Mouse (Mus musculus): ENCODE data around the gene Aff2.

Gene Aff2

DNA sequence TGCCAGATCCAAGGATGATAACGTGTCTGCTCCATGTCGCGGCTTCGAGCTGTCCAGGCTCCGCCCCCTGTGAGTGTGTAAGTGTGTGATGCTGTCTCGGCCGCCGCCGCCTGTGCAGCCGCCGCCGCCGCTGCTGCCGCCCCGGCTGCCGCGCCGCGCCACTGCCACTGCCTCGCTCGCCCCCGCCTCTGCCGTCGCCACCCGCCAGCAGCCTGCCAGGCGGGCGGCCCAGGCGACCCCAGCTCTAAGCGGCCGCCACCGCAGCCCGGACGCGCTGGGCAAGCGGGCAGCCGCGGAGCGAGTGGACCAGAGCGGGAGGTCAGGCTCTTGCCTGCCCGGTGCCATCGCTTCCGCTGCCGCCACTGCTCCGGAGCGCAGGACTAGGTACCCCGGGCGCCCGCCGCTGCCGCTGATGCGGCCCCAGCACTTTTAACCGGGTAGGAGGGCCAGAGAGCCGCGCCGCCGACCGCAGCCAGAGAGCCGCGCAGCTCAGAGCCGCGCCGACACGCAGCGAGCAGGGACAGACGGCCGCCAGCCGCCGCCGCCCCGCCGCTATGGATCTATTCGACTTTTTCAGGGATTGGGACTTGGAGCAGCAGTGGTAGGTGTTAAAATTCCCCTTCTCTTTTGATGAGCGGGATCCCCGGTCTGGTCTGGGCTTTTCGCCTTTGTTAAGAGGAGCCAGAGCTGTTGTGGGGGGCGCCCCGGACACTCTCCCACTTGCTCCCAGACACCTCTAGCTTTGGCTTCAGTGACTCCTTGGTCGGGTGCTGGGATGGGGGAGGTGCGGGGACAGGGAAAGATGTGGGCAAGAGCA, at the start of gene Aff2:
Gene Aff2, plus strand, starts transcription at position 57 of the 817 bp plus-strand sequence.
- DNase-seq = peak; percentile 60

DNA sequence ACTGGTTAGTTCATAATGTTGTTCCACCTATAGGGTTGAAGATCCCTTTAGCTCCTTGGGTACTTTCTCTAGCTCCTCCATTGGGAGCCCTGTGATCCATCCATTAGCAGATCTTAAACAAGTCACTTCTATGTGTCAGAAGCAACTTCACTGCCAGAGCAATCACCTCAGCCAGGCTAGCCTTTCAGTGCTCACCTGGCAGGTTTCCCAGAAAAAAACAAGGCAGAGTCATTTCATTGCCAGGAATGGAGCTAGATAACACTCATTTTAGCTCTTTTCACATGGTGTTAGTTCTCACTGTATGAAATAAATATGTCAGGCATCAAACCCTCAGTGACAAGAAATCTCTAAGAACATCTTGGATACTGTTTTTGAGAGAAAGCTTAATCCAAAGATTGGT, 22.8 kb upstream of the Aff2 start:
- no peak for DNase-seq

DNA sequence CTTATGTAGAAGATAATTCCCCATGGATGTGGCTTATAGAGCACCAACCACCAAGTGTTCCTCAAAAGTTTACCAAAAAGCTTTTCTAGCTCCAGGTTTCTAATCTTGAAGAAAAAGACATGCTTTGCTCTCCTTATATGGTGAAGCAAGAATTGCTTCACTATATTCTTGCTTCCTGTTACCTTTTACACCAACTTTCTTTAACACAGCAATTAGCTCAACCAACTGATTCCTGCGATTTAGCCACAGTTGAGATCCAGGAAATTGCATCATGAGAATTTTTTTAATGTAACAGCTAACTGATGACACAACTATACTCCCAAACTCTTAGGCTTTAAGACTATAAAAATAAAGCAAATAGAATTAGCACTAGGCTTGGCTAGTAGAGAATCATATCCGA, 4.5 kb upstream of the Aff2 start:
- DNase-seq = no peak

DNA sequence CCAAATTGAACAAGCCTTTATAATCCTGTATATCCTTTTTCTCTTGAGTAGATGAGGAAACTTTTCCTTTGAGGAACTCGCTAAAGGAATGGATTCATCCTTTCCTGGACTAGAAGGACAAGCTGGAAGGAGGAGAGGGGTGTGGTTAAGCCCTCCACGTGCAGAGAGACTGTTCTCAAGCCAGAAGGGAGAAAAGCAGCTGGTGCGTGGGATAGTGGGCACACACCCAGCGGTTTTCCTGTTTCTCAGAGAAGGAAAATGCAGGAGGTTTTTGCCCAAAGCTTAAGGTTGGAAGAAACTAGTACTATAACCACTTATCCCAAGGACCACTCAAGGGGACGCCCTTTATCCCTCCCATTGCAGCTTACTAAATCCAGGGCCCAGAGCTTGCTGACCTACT, 734 bp upstream of the Aff2 start:
- peak; percentile 78 for DNase-seq

DNA sequence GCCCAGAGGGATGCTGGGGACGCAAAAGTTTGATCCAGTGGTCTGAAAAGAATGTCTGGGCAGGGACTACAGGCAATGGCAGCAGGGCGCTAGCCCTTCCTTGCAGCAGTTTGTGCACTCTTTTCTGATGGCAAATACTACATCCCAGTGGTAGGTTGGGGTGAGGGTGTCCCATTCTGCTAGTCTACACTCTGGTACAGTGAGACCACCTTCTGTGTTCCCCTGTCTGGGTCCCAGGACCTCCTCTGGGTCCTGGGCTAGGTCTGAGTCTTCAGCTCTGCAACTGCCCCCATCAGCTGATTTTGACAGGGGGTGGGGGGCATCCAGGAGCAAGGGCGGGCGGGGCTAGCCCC, 233 bp upstream of the Aff2 start:
- no peak for DNase-seq

DNA sequence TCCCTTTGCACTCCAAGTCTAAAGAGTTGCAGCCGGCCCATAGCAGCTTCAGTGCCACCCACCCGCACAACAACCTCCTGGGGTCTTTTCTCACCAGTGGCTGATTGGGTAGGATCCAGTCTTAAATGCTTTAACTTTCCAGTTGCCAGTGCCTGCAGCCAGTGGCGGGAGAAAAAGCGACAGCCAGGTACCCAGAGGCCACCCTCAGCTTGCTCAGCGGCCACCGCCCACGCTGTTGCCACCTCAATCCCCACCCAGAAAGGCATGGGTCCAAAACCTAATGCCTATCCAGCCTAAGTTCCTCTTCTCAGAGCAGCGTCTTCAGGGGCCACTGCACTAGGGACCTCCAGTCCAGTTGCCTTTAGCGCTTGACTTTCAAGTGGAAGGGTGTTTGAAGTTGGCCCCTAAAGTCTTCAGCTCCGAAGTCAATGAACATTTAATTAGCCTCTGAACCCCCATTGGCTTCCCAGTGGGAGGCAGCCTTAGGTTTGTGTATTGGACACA, 1.0 kb downstream of the Aff2 start:
- DNase-seq = peak; percentile 7

DNA sequence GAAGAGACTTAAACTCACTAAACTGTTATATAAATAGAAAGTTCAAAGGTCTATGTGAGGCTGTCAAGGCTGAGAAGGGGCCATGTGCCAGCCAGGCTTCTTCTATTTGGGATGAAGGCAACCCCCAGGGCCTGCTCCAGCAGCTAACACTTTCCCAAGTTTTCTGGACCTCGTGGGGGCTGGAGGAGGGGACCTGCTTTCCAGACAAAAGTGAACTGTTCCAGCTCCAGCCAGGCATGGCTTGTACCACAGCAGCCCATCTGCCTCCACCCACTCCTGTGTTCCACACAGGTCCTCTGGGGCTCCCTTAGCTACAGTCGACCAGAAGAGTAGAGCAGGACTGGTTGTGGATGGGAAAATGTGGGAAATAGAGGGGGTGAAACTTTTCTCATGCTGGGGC, 4.1 kb downstream of the Aff2 start:
- no peak for DNase-seq

DNA sequence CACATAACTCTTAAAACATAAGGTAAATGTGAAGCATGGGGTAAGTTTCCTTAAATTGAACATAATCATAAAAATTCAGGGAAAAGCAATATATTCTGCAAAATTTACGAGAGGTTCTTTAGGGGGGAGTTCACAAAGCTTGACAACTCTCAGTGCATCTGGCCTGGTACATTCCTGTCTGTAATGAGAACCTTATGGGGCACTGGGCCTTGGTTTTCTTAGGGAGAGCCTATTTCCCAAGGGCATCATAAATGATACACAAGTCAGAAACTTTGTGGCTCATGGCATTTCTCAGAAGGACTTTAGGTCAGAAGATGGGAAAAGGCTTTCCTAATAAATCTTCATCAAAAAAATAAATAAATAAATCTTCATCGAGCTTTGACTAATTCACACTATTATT, 13.2 kb downstream of the Aff2 start:
- DNase-seq = no peak

DNA sequence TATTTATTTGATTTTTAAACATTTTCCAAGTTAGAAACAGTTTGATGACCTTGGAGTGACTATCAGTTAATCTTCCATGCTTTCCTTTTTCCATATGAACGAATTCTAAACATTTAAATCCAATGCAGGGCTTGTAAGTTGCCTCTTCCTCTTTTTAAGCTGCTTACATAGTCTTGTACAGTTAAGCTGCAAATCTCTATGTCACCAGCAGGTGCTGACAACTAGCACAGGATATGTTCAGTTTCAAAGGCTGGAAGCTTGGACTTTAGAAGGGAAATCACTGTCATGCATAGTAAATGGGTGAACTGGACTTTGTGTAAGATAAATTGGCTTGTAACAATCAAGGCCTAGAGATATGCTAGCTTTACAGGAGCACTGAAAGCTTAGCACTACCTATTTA, 29.6 kb downstream of the Aff2 start:
- DNase-seq = no peak

DNA sequence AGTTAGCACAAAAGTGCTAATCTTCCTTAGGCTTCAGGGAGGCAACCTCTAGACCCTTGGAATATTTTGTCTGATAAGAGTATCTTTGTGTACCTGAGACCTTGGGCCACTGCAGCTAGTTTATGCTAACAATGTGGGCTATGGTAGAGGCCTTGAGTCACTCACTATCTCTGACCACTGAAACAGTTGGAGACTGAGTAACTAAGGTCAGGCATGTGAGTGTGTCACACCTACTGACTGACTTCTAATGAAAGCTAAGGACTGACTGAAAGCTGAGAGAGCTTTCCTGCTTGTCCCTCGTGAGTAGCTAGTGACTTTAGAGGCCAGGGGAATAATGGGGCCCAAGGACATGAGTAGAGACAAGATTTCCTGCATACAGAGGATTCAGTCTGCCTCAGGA, 54.9 kb downstream of the Aff2 start:
- no peak for DNase-seq

DNA sequence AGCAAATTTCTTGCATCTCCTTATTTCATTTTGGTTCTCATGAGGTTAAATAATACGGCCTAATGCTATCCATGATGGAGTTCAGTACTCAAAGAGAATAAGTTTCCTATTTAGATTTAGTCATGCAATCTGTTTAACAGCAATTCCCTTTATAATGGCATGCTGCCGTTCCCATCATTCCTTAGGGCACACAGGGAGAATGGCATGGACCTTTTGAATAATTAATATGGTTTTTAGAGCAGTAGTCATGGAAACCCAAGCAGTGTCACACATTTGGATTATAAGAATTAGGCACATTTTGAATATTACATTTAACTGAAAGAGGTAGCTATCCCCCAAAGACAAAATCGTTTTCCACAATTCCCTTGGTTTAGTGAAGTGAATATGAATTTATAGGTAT, 78.3 kb downstream of the Aff2 start:
- DNase-seq = no peak

DNA sequence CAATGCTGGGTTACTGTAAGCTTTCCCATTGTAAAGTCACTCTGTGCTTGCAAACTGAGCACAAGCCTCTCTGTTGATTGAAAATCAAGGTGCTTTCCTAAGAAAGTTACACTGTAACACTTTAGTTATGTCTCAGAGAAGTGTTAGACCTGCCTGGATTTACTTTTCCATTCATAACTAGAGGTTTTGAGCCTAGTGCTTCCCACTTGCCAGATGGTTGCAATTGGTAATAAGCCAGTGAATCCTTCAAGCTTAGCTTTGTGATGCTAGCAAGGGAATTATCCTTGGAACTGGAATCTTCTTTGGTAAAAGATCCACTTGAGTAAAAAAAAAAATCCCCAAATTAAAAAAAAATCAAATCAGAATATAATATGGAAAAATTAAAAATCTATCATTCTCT, 81.8 kb downstream of the Aff2 start:
- DNase-seq = peak; percentile 8

DNA sequence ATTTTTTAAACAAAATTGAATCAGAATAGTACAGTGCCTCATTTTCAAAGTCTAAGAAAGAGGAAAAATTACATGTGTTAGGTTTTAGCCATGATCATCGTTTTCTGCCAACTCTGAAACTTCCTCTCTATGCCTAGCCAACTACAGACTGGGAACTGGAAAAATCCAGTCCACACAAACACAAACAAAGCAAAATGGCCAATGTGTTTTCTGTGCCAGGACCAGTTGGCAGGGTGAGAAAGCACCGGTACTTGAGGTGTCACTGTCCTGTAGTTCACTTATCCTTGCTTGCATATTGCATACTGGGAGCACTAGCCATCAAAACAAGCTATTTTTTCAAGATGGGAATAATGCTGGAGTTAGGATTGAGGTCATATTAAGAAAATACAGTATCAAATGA, 100.8 kb downstream of the Aff2 start:
- no peak for DNase-seq

DNA sequence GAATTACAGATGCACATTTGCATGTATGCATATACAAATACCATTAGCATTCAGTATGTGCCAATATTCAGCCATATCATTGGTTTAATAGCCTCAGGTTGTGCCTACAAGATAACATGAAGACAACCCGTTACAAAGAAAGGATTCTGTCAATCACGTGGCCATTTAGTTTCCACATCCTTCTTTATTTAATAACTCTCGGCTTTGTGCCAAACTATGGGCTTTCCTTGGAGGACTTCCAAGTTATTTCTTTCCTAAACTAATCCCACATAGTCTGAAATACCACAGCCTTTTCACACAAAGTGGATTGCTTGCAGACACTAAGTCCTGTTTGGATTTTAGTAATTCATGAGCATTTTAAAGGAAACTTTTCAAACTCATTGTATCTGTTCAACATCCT, 142.0 kb downstream of the Aff2 start:
- no peak for DNase-seq

DNA sequence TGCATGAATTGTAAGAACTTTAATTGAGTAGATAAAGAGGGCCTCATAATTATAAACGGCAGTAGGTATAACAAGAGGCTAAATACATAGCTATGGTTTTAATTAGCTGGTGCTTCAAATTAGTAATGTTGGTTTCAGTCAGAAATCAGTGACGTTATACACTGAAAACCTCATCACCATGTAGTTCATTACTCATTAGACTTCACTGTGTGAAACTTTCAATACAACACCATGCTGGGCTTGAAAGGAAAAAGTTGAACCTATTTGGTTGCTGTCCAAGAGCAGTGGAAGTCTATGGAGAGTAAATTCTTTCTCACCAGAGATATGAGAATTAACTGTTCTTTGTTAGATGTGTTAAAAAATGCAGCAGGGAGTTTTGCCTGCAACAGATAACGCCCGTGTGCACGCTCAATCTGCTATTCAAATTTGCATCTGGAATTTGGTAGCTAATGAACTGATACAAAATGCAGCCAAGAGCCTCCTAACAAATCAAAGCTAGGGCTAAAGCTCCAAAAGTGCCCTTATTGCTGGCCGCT, 158.0 kb downstream of the Aff2 start:
- no peak for DNase-seq

DNA sequence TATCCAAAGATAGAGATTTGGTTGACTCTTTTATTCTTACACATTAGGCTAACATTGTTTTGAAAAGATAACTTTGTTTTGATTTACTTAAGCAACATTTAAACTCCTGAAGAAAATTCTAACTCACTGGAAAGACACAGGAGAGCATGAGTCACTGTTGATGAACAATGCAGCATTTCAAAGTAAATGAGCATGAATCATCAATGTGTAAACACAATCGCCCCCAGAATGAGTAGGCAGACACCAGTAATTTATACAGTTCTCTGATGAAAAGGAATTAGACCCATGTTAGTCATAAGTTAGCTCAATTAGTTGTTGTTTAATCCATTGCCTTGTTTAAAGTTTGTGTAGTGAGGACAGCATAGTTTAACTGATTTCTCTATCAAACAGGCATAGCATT, 180.7 kb downstream of the Aff2 start:
- peak; percentile 13 for DNase-seq

DNA sequence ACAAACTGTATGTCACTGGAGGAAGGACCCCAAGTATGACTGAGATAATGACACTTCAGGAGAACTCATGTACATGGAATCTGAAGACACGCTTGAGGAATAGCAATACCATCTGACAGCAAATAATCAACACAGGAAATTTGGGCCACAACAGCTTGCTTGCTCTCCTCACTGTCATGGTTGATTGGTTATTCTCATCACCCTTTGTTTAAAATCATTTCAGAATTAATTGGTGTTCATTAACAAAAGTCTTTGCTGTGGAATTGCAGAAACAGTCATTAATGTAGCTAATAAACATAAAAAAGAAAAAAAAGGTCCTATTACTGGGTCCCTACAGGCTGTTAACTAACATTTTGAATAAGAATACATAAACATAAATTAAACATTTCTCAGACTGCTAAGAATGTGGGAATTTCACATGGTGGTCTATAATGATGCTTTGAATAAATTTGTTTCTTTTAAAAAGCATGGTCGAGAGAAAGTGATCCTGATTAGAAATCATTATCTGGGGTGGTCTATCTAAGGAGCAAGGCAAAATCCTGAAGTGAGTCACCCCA, 219.9 kb downstream of the Aff2 start:
- DNase-seq = no peak

DNA sequence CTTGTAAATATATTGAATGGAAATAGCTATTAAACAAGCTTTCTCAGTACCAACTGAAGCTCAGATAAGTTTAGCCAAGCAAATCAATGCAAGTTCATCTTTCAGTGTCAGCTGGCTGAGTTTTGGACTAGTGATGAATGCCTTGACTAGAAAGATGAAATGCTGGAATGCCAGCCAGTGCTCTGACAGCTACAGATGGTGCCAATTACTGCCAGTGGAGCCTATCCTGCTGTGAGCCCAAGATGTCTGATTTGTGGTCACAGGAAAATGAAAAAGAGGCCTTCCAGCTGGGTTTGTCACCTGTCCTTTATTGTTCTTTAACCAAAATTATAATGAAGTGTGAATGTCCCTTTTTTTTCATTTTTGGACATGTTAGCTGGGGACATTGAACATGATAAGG, 248.7 kb downstream of the Aff2 start:
- no peak for DNase-seq

DNA sequence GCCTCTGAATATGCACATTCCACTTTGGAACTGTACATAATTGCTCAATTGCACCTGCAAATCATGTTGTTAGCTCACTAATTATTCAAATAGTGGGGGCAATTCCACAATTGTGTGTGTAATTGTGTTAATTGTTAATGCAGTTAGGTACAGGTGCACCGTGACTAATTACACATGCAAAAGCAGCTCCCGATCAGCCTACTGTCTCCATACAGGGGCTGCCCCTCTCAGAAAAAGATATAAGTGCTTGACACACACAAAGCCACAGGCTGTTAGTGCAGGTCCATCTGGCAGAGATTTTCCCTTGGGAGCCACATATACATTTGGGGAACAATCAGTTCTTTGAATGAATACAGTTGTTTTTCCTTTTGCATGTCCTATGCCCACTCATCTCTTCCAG, 302.9 kb downstream of the Aff2 start:
- DNase-seq = no peak

DNA sequence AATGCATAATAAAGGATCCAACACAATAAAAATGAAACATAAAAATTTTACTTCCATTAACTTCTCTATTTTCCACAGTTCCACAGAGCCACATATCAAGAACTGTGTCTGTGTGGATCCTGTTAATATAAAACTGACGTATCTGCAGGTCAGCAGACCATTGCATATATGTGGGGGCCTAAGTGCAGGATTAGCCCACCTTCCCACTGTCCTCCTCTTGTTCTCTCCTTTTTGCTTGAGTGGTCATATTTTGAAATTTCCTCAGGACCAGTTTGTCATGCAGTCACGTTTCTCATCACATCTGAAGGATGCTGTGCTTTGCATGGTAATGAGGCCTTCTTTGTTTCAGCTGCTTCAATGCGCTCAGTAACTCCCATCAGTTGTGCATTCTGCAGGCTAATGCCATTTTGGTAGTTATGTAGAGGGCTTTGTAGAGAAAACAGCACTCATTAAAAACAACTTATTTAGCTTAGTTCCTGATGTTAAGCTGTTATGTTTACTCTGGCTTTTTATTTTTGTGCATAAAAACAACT, 306.1 kb downstream of the Aff2 start:
- no peak for DNase-seq

DNA sequence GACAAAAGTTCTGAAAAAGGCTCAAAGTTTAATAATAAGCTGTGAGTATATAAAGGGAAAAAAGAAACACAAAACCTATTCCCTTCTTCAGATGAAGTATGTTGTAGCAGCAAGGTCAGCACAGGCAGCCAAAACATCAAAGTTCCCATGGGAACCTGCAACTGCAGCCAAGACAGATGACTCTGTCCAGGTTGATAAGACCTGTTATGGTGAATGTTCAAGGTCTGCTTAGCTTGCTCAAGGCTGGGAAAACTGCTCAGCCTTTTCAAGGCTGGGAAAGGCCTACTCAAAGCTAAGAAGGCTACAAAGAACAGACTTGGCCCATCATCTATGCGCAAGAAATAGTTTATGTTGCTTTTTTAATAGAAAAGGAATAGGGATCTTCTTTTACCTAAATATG, 315.6 kb downstream of the Aff2 start:
- no peak for DNase-seq

DNA sequence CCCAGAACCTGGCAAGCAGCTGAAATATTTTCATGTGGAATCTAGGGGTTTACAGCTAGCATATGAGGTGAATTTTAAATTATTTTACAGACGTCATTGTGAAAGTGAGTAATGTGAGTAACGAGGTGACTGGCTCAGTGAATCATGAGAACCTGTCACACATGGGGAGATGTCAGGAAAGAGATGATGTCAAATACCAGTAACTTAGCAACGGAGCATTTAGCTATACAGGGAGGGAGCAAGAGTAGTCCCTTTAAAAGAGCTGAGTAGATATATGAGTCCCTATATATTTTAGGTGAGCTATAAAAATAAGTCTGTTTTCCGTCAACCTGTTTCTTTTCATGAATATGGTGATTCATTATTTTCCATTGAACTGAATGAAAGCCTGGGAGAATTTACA, 338.7 kb downstream of the Aff2 start:
- peak; percentile 0 for DNase-seq

DNA sequence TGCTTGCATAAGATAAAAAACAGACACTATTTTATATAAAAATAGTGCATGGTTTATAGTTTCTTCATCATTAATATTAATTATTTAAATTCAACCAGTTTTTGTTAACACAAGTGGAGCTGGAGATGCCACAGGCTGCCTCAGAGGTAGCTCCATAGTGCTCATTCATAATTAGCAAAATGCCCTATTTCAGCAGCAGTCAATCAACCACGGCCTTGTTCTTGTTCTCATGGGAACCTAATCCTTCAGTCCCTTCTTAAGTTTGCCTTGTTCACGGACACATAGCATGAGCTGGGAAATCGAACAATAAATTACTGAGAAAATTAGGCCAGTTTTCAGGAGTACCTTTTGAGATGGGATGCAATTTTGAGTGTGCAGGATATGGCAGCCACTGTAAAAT, 378.9 kb downstream of the Aff2 start:
- DNase-seq = no peak

DNA sequence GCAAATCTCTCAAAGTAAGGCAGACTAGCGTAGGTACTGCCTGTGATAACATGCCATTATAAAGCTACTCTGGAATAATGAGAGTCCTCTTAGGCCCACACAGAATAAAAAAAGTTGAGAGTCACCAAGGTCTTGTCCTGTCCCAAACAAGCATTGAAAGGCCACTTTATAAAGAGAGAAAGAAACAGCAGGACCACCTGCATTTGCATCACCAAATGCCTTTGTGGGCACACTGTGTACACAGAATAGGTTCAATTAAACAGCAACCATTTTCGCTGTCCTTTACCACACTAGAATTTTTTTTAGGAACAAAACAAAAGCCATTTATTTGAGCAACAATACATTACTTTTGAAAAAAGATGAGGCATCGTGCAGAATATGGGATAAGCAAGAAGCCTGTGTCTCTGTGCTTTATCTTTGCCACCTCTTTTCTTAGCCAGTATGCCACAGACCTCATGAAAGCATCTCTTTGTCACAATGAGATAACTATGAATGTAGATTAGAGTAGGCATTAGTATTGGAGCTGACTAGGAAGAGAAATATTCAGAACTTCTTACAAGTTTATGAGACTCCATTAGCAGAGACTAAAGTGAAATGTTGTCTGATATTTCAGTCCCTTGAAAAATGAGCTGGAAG, 385.0 kb downstream of the Aff2 start:
- no peak for DNase-seq
